Mouse (Mus musculus): ENCODE measurements around the gene Ccdc136. TPM values are rescaled to one million over a fixed set of nuclear protein-coding genes. Genes with fewer than 3 reads are reported as not detected.
A peak's percentile ranks its signal among the peaks of the same experiment; 100 is the strongest.
"Not testable (repeated sequence)": the region's sequence is repeated elsewhere in the genome, so short reads cannot be mapped to it uniquely, and the experiment has no call there.

Ccdc136 gene
- 10 to 100 TPM; 59.8 to 60.9 TPM for total RNA-seq (2021)

GRCm38 (mm10) chr6:29395910-29396713 lies at the start of gene Ccdc136:
Gene Ccdc136, plus strand, starts transcription at chr6:29396309.
- DNase-seq (ENCODE audit: extremely low spot score in 1 of 2, low spot score in 1 of 2): peak; percentile 63 to 67

GRCm38 (mm10) chr6:29346512-29346911 lies 49.6 kb upstream of the Ccdc136 start:
- DNase-seq (ENCODE audit: extremely low spot score in 1 of 2, low spot score in 1 of 2): not testable (repeated sequence)

- no peak for DNase-seq (ENCODE audit: extremely low spot score in 1 of 2, low spot score in 1 of 2)
Measured at GRCm38 (mm10) chr6:29347189-29347588, 48.9 kb upstream of the Ccdc136 start.

GRCm38 (mm10) chr6:29347665-29348370 lies 48.3 kb upstream of the Ccdc136 start, which contains the start of gene Calu:
Gene Calu, plus strand, starts transcription at chr6:29348069.
- DNase-seq (ENCODE audit: extremely low spot score in 1 of 2, low spot score in 1 of 2): peak; percentile 98

- DNase-seq (ENCODE audit: extremely low spot score in 1 of 2, low spot score in 1 of 2): no peak
Measured at GRCm38 (mm10) chr6:29348371-29348724, 47.8 kb upstream of the Ccdc136 start.

- no peak for DNase-seq (ENCODE audit: extremely low spot score in 1 of 2, low spot score in 1 of 2)
Measured at GRCm38 (mm10) chr6:29351613-29352012, 44.5 kb upstream of the Ccdc136 start.

GRCm38 (mm10) chr6:29352816-29353215 lies 43.3 kb upstream of the Ccdc136 start:
- DNase-seq (ENCODE audit: extremely low spot score in 1 of 2, low spot score in 1 of 2): no peak

- no peak for DNase-seq (ENCODE audit: extremely low spot score in 1 of 2, low spot score in 1 of 2)
Measured at GRCm38 (mm10) chr6:29359386-29359785, 36.7 kb upstream of the Ccdc136 start.

GRCm38 (mm10) chr6:29360211-29360610 lies 35.9 kb upstream of the Ccdc136 start:
- no peak for DNase-seq (ENCODE audit: extremely low spot score in 1 of 2, low spot score in 1 of 2)

GRCm38 (mm10) chr6:29362246-29363128 lies 33.6 kb upstream of the Ccdc136 start:
- no peak for DNase-seq (ENCODE audit: extremely low spot score in 1 of 2, low spot score in 1 of 2)

- no peak for DNase-seq (ENCODE audit: extremely low spot score in 1 of 2, low spot score in 1 of 2)
Measured at GRCm38 (mm10) chr6:29363129-29363515, 33.0 kb upstream of the Ccdc136 start.

GRCm38 (mm10) chr6:29365277-29365676 lies 30.8 kb upstream of the Ccdc136 start:
- no peak for DNase-seq (ENCODE audit: extremely low spot score in 1 of 2, low spot score in 1 of 2)

GRCm38 (mm10) chr6:29377386-29377785 lies 18.7 kb upstream of the Ccdc136 start:
- DNase-seq (ENCODE audit: extremely low spot score in 1 of 2, low spot score in 1 of 2): no peak

- no peak for DNase-seq (ENCODE audit: extremely low spot score in 1 of 2, low spot score in 1 of 2)
Measured at GRCm38 (mm10) chr6:29378678-29379077, 17.4 kb upstream of the Ccdc136 start.

- no peak for DNase-seq (ENCODE audit: extremely low spot score in 1 of 2, low spot score in 1 of 2)
Measured at GRCm38 (mm10) chr6:29379954-29380353, 16.2 kb upstream of the Ccdc136 start.

- no peak for DNase-seq (ENCODE audit: extremely low spot score in 1 of 2, low spot score in 1 of 2)
Measured at GRCm38 (mm10) chr6:29382442-29382841, 13.7 kb upstream of the Ccdc136 start.

GRCm38 (mm10) chr6:29388052-29388518 lies 8.0 kb upstream of the Ccdc136 start, which contains the start of gene Opn1sw:
Gene Opn1sw, minus strand, starts transcription at chr6:29388468.
- no peak for DNase-seq (ENCODE audit: extremely low spot score in 1 of 2, low spot score in 1 of 2)

- DNase-seq (ENCODE audit: extremely low spot score in 1 of 2, low spot score in 1 of 2): peak; percentile 42 to 76
Measured at GRCm38 (mm10) chr6:29388606-29389080, 7.5 kb upstream of the Ccdc136 start.

- no peak for DNase-seq (ENCODE audit: extremely low spot score in 1 of 2, low spot score in 1 of 2)
Measured at GRCm38 (mm10) chr6:29389425-29389824, 6.7 kb upstream of the Ccdc136 start.

- DNase-seq (ENCODE audit: extremely low spot score in 1 of 2, low spot score in 1 of 2): not testable (repeated sequence)
Measured at GRCm38 (mm10) chr6:29390500-29390899, 5.6 kb upstream of the Ccdc136 start.
